Mouse (Mus musculus) heart, postnatal 25 days (tissue): ENCODE results near the gene Zic5. TPM values are rescaled to one million over a fixed set of nuclear protein-coding genes. Genes with fewer than 3 reads are reported as not detected.

Experiments used
- DNase-seq: peaks from one replicate; pipeline ENCODE4 v3.0.0; 2022; ENCODE audit warnings: low spot score
- intact Hi-C: fragments of 180-260 bp; cut with DNase I; formaldehyde crosslinking; loops from one replicate; pipeline ENCODE4 v1.15.1; 2025
- total RNA-seq, 2 experiments: library from RNA; stranded (reverse); gene quantifications; 2 replicates each; pipeline ENCODE4 v1.2.3; 2021

The Zic5 gene
- total RNA-seq, 2 experiments from 2014 or later: not detected

DNA sequence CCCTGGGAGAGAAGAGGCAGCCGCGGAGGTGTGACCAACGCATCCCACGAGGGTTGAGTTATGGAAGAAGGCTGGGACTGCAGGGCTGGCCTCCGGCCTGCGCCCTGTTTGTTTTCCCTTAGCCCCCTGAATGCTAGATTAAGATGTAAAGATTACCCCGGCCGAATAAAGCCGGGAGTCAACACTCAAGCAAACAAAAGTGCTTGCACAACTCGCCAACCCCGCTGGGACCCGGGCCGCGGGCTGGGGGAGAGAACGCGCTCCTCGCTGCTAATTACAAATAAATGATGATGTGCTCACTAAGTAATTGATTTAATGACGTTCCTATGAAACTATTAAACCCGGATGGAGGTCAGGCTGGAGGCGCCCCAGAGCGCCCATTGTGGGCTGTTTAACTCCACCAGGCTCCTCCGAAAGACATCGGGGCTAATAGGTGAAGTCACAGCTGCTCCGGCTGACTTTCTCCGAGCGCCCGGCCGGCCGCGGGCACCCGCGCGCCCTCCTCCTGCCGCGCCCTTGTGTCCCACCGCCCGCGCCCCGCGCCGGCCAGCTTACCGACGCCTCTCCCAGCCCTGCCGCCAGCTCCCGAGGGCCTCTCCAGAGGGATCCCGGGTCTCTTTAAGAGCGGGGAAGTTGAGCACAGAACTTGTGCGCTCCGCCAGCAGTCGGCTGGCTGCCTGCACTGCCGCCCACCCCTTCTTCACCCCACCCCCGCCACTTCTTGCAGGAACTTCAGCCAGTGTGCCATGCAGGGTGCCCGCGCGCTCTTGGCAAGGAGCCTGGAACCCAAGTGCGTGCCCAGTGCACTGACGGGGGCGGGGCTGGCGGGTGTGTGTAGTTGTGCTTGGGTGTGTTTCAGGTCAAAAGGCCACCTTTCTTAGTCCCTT is 14.7 kb downstream of the Zic5 start, which contains the start of gene Gm5089:
Gene Gm5089 (minus strand): TSS at position 620 of the 887 bp plus-strand sequence.
- no peak for DNase-seq
- intact Hi-C loops: no loop called here

DNA sequence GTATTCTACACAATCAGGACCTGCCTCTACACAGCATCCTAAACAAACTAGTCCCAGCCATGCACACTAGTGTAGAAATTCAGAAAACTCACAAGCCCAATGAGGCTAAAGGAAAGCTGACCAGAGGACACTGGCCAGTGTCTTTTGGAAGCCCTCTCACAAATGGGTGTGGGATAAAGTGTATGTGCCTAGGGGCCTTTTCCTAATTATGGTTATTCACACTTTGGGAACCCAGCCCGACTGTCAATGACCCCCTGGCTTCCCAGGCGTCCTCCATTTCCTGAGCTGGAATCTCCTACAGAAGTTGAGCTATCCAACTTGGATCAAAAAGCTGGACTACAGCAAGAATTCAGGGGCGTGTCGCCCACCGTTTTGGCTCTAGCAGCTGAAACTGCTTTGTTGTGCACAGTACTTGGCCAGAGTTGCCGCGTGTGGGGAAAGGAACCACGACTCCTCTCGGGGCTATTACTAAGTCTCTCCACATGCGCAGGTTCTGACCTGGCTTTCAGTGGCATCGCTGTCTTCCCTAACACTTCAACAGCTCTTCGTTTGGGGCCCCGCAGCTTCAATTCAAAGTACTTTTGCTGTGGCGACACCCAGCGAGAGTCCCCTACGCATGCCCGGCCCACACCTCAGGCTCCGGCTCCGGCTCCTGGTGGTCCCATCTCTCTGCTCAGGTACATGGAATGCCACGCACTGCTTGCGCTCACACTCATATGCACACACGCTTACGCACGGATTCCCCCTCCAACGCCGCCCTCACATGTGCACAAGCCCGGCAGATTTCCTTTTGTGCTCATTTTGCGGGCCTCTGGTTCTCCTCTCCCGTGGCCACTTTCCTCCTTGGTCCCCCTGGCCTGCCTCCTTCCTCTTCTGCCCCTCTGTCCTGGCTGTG is 15.6 kb downstream of the Zic5 start:
- intact Hi-C loops: no loop called here
- DNase-seq: no peak

DNA sequence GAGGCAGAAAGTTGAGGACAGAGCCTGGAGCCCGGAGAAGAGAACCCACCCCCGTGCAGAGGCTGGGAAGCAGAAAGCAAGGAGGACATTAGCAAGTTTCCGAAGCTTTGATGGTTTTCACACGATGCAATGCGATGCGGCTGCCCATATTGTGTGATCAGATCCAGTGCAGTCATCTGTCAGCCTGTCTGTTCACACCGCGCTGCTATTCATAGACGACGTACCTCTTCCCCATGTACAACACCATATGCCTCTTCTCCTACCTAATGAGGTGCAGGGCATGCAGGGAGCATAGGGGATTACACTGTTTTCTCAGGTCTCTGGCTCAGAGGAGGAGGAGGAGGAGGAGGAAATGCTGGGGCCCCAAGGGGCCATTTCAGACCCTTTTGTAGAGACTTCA is 28.6 kb downstream of the Zic5 start:
- no peak for DNase-seq
- intact Hi-C loops: no loop called here

DNA sequence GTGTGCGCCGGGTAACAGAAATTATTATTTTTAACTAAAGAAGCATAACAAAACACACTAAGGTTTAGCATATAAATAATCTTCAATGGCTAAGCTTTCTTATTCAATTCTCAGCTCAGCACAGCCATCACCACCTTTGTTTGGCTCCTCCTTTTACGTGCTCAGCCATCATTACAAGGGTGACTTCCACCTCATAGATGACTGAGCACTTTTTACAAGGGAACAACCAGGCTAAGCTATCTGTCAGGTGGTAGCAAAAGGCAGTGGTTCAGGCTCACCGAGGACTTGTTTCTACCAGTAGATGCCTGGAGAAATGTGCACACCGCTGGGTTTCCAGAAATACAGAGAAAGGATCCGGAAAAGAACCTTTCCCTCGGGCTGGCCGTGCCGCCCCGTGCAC is 31.4 kb downstream of the Zic5 start:
- intact Hi-C loops: no loop called here
- DNase-seq: no peak

DNA sequence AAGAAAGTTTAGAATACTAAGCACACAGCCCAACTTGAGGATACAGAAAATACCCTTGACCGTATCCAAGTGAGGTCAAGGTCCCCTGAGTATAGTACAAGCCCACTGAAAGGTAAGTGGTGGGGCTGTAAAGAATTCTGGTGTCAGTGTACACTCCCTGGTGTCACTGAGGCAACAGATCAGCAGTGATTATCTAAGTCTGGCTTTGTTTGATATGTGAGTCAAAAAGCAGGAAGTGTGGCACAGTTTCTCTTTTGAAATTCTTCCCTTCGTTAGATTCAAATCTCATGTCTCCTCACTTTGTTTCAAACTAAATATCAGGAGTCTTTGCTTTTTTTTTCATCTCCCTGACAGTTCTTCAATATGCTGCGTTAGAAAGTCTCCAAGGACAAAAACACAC is 32.9 kb downstream of the Zic5 start:
- intact Hi-C loops: no loop called here

GRCm38 (mm10) chr14:122427654-122428053 is 37.8 kb downstream of the Zic5 start:
- DNase-seq: no peak
- intact Hi-C loops: no loop called here

More for the DNA sequence above, 32.9 kb downstream of the Zic5 start:
- DNase-seq: no peak

DNA sequence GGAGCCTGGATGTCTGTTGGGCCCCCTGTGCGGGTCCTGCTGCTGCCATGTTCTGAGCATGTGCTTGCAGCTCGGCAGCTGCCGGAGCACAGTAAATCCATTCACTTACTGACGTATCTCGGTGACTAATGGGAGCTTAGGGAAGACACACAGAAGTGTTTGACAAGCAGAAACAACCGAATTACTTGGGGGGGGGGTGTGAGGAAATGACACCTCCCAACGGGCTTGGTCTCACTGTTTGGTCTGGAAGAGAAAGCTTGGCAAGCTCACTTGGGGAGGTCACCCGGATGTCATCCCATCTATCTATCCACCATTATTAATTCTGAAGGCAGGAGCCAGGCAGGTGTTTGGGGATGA is 38.3 kb downstream of the Zic5 start:
- no peak for DNase-seq
- intact Hi-C loops: no loop called here

DNA sequence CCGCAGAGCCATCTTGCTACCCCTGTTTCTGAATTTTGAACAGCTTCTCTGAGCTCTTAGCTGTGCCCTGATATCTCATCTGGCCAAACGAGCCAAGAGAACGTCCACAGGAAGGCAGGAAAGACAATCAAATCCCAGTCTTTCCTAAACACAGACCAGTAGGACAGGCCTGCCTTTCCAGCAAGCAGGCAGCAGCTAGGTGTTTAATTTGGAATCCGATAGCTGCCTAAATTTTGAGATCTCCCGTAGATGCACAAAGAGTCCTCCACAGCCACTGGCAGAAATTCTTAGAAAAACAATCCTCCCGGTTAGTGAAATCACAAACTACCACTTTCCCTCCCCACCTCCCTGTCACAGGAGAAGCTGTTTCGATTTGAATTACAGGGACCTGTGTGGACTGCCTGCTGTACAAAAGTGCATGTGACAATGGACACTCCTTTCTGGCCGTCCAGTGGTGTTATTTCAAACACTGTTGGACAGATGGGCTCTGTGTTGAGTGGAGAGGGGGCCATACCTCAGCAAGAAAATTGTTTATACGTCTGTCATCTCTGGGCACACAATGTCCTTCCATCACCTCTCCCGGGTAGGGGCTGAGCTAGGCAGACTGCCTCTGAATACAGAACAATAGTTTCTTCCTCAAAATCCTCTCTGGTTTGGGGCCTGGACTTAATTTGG is 38.8 kb downstream of the Zic5 start:
- intact Hi-C loops: no loop called here
- no peak for DNase-seq

DNA sequence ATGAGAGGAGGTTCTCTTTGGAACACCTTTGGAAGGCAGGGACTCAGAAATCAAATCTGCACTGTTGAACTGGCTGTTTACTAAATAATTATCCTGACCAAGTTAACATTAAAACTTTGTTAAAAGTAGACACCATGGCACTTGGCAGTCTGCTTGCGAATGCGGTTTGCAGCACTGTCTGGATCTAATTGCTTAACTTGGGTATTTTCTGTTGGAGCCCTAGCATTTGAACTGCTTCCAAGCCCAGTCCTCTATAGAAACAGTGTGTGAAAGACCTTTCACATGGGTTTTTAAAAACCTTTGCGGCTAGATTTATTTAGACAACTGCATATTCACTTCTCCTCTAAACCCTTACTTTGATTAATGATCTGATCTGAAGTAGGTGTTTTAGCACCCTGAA is 41.0 kb downstream of the Zic5 start:
- intact Hi-C loops: no loop called here
- no peak for DNase-seq

- intact Hi-C loops: no loop called here
- DNase-seq: no peak
Observed at GRCm38 (mm10) chr14:122416166-122416771, 49.2 kb downstream of the Zic5 start.

- DNase-seq: no peak
- intact Hi-C loops: no loop called here
Observed at GRCm38 (mm10) chr14:122414786-122415185, 50.7 kb downstream of the Zic5 start.

GRCm38 (mm10) chr14:122413542-122413928 is 51.9 kb downstream of the Zic5 start:
- DNase-seq: no peak
- intact Hi-C loops: no loop called here

DNA sequence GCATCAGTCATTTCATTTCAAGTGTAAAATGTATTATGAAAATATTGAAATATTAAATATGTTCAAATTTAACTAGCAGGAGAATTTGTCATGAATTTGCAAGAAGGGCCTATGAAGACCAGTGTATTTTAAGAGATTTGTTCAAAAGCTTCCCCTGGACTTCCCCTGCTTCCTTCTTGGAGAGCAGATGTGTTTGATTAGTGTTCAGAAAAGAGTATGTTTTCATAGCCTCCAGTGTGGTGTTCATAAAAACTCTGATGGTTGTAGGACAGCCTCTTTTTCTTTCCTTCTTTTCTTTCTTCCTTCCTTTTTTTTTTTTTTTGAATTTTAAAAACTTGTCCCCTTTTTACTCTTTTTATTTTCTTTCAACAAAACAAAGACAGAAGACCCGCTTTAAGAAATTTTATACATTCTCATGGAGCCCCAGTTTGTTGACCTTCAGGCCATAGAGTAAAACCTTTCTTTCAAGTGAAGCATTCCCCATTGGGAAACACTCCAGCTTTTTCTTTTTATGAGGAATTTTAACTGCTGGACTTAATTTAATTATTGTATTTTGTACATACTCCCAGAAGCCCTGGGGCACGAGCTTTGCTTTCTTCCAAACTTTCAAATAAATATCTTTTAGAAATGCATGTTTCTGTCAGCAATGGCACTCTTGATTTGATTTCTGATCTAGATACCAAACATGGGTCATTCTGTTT is 52.5 kb downstream of the Zic5 start:
- no peak for DNase-seq
- intact Hi-C loops: no loop called here

Other genes with a start within 250 kb of the Zic5 start
- gene Gm5089, start 14.6 kb downstream of the Zic5 start, total RNA-seq: not detected
- not detected for gene Zic2, start 9.8 kb upstream of the Zic5 start, total RNA-seq
- not detected for gene Gm10837, start 24.9 kb upstream of the Zic5 start, total RNA-seq
- gene Pcca, start 68.6 kb upstream of the Zic5 start, total RNA-seq: 10 to 100 TPM; 78.0 to 90.8 TPM